Mouse (Mus musculus) kidney, adult 2 months (tissue): ENCODE measurements around the gene Pitpnm1. TPM values are rescaled to one million over a fixed set of nuclear protein-coding genes. Genes with fewer than 3 reads are reported as not detected.

Source experiments
- DNase-seq: peaks from one replicate; pipeline ENCODE4 v3.0.0; 2021
- H3K27ac ChIP-seq: fragments of 200-500 bp; 2 replicates; pipeline ENCODE4 v1.5.1; 2012; ENCODE audit warnings: low read depth, low read length, control low read depth, inconsistent platforms; ENCODE audit not compliant: insufficient read depth
- H3K27me3 ChIP-seq: fragments of 200-500 bp; replicated peaks from 2 replicates; pipeline ENCODE4 v1.6.1; 2012; ENCODE audit warnings: mild to moderate bottlenecking, moderate library complexity, low read length, inconsistent platforms; ENCODE audit not compliant: control insufficient read depth, insufficient read depth
- H3K36me3 ChIP-seq: fragments of 200-500 bp; 2 replicates; pipeline ENCODE4 v1.6.1; 2012; ENCODE audit warnings: mild to moderate bottlenecking, moderate library complexity, low read length, inconsistent platforms; ENCODE audit not compliant: control insufficient read depth, insufficient read depth
- H3K4me1 ChIP-seq: fragments of 200-500 bp; 2 replicates; pipeline ENCODE4 v1.6.1; 2011; ENCODE audit warnings: low read length; ENCODE audit not compliant: control insufficient read depth, insufficient read depth
- H3K4me3 ChIP-seq: fragments of 200-500 bp; 2 replicates; pipeline ENCODE4 v1.5.1; 2011; ENCODE audit warnings: mild to moderate bottlenecking, low read depth, low read length, control low read depth; ENCODE audit not compliant: insufficient read depth
- CTCF ChIP-seq: fragments of 200-500 bp; conservative IDR thresholded peaks from 2 replicates; pipeline ENCODE4 v1.5.1; 2011; ENCODE audit warnings: low read depth, mild to moderate bottlenecking, control low read depth, low read length, moderate library complexity, mixed read lengths; ENCODE audit not compliant: insufficient read depth, insufficient read length
- POLR2A ChIP-seq: fragments of 200-500 bp; IDR thresholded peaks from one replicate; pipeline ENCODE4 v1.6.1; 2011; ENCODE audit warnings: low read depth, low read length, control low read depth
- WGBS: fragments of 180-500 bp; shearing (Covaris S2); methylation state at CpG from one replicate; pipeline ENCODE4 v1.1.7; 2018; 5-methylcytosine and 5-hydroxymethylcytosine counted together
- polyA plus RNA-seq: library from polyadenylated mRNA; depleted of rRNA; stranded (reverse); fragments of >200 nt; gene quantifications from 2 replicates; pipeline ENCODE4 v1.2.3, GENCODE M21; 2012

Gene Pitpnm1
- polyA plus RNA-seq, 1 experiment = 46.3 TPM

DNA sequence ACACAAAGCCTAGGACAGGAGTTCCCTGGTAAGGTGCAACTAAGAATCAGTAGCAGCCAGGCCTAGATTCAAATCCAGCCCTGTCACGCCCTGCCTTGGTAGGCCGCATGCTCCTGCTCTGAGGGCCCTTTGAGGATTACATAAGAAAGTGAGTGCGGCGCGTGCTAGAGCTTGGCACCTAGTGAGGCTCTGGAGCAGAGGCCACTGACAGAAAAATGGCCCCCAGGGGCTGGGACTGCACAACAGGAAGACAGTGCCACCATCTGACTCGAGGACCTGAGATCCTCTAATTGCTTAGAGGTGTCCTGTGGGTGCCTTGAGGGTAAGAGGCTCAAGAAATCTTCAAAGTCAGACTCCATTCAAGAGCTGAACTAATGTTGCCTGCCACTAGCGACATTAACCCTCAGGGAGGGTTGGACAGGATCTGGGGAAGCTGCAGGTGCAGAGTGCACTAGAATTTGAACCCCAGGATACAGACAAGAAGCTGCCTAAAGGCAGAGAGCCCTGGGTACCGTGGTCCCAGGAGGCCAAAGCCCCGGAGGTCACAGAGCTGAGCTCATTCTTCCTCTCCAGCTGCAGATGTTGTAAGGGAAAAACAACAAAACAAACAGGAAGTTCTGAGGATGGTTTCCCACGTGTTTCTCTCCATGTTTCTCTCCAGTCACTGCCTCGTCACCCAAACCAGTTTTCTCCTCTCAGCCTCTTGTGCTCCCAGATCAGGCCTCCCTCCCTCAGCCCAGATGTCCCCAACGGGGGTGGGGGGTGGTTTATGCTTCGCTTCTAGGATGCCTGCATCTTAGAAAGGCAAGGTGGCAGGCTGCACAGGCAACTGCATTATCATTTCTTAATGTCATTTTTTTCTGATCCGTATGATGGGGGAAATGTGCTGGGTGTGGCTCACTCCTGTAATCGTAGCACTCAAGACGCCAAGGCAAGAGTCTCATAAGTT lies 45.0 kb downstream of the Pitpnm1 start:
- Histone ChIP-seq H3K36me3 (no peaks in the 10 kb centered on the region), H3K4me1 (peaks cover 13% of the 10 kb centered on the region), H3K27ac (no peak overlapping the region), H3K4me3 (no peak overlapping the region), H3K27me3 (no peaks in the 10 kb centered on the region)
- WGBS = 73% methylated on average over 16 of the region's 16 CpGs
- peak; percentile 42 for DNase-seq
- no peak for TF ChIP-seq CTCF
- no peak for TF ChIP-seq POLR2A

DNA sequence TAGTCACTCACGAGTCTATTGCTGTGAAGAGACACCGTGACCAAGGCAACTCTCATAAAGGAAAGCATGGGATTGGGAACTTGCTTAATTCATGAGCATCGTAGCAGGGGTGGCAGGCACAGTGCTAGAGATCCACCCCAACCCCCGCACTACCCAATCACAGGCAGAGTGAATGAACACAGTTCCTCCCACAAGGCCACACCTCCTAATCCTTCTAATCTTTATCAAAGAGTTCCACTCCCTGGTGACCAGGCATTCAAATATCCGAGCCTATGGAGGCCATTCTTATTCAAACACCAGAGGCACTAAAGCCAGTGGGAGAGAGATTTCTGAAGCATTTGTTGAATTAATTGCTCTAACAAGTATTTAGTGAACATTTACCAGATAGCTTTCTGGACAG lies 46.1 kb downstream of the Pitpnm1 start:
- no peak for DNase-seq
- Histone ChIP-seq H3K27ac (no peak overlapping the region), H3K4me3 (no peak overlapping the region), H3K36me3 (no peaks in the 10 kb centered on the region), H3K4me1 (peaks cover 15% of the 10 kb centered on the region), H3K27me3 (no peaks in the 10 kb centered on the region)
- TF ChIP-seq CTCF = no peak
- no peak for TF ChIP-seq POLR2A
- WGBS = 97% methylated on average over 5 of the region's 5 CpGs

DNA sequence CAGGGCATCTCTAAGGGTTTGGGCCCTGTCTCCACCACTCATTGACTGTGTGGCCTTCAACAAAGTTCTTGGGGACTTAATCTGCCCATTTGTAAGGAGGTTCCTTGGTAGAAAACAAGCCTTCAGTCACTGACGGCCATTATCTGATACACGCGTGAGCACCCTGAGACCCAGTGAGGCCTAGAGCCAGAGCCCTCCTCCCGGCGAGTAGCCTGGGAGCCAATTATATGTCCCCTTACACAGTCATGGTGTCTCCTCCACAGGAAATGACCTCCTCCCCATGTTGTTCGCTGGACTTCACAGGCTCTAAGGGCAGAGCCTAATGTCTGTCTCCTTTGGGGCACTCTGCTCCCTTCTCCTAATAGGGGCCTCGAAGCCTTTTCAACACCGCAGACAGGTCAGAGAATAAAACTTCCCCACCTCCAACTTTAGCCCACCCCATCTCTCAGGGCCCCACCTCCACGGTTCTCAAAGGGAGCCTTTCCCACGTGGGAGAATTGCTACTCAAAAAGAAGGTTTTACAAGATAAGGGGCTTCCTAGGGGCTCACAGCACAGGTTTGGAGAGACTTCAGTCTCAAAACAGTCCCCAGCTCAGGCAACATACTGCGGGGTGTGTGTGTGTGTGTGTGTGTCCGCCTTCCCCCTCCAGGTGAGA lies 46.7 kb downstream of the Pitpnm1 start:
- H3K4me1 ChIP-seq = peaks cover 15% of the 10 kb centered on the region
- no peaks in the 10 kb centered on the region for H3K36me3 ChIP-seq
- H3K4me3 ChIP-seq = no peak overlapping the region
- WGBS = 81% methylated on average over 12 of the region's 12 CpGs
- TF ChIP-seq POLR2A = no peak
- no peak for TF ChIP-seq CTCF
- DNase-seq = no peak
- no peaks in the 10 kb centered on the region for H3K27me3 ChIP-seq
- no peak overlapping the region for H3K27ac ChIP-seq

DNA sequence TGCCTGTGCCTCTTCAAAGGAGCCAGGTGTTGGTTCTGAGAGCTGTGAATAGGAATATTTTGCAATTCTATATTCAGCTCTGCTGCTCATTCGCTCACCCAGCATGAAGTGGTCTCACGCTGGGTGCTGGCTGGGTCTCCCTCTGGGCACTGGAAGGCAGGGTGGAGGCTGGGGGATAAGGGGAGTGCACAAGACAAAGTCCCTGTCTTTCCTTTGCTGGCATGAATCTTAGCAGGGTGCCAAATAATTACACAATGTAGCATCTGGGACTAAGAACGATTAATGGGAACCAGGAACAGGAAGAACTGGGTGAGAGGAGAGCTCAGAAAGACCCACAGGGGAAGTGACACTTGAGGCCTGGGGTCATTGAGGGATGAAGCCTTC lies 47.2 kb downstream of the Pitpnm1 start:
- no peaks in the 10 kb centered on the region for H3K27me3 ChIP-seq
- H3K4me1 ChIP-seq = peaks cover 15% of the 10 kb centered on the region
- no peak overlapping the region for H3K27ac ChIP-seq
- DNase-seq = peak; percentile 25
- H3K36me3 ChIP-seq = no peaks in the 10 kb centered on the region
- no peak overlapping the region for H3K4me3 ChIP-seq
- TF ChIP-seq POLR2A (no peak), CTCF (no peak)
- 72% methylated on average over 3 of the region's 3 CpGs for WGBS

DNA sequence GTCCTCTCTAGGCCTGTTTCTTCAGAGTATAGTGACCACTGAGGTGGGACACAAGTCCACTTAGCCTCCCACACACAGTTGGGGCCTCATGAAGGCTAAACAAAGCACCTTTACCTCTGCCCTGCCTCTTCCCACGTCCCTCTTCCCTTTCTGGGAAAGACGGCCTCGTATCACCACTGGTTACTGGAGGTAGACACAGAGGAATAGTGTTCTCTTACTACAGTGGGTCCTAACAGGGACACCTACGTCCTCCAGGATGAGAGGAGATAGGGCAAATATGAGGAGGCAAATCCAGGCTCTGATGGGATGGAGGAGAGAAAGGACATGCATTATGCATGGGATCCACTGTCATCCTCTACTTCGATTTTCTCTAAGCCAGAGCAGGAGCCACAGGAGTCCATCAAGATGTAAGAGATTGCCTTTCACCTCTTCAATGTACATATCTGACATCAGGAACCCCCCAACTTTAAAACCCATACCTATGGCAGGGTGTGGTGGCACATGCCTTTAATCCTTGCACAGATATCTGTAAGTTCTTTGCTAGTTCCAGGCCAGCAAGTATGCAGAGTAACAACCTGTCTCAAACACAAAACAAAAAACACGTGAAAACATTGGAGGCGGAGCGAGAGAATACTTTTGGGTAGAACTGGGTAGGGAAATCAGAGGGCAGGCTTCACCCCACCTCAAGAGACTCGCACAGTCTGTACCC lies 48.1 kb downstream of the Pitpnm1 start:
- Histone ChIP-seq H3K4me1 (peaks cover 15% of the 10 kb centered on the region), H3K36me3 (no peaks in the 10 kb centered on the region), H3K27me3 (no peaks in the 10 kb centered on the region), H3K27ac (peak overlapping the region; percentile 57), H3K4me3 (peak overlapping the region; percentile 95; the same call in 1 of the 2 replicates)
- TF ChIP-seq POLR2A (no peak), CTCF (no peak)
- 44% methylated on average over 9 of the region's 9 CpGs for WGBS
- DNase-seq = no peak

DNA sequence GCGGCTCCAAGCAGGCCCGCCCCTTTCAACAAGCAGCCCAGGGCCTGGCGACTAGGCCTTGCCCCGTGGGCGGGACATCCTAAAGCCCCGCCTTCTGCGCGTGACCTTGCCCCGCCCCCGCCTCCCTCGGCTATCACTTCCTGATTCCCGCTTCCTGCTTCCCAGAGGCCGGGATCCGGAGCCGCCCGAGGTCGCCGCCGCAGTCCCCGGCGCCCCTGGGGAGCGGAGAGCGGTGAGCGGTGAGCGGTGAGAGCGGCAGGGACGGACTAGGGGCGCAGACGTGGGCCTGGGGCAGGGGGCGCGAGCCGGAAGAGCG lies 48.7 kb downstream of the Pitpnm1 start, which contains the start of gene Coro1b:
Gene Coro1b (plus strand): TSS at position 129 of the 316 bp plus-strand sequence.
- DNase-seq = peak; percentile 98
- no peaks in the 10 kb centered on the region for H3K36me3 ChIP-seq
- TF ChIP-seq CTCF = no peak
- TF ChIP-seq POLR2A = peak; percentile 22
- peak within 1 kb of the TSS; percentile 95 for H3K4me3 ChIP-seq
- no peaks in the 10 kb centered on the region for H3K27me3 ChIP-seq
- 1% methylated on average over 32 of the region's 33 CpGs for WGBS
- H3K4me1 ChIP-seq = peaks cover 15% of the 10 kb centered on the region
- peak within 1 kb of the TSS; percentile 57 for H3K27ac ChIP-seq

DNA sequence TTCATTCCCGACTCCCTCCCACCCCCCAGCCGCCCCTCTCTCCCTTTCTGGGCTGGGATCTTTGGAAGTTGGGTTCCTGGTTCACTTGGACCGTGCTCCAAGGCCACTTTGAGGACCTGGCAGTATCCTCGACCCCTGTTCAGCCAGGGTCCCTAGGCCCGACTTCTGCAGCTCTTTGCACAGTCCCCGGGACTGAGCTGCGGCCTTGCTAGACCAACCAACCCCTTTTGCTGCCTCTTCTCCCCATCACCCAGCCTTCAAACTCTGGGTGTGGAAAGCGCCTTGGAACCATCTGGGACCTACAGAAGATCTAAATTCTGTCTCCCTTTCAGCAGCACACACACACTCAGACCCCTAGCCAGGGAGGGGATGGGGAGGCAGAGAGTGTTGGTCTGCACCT lies 49.0 kb downstream of the Pitpnm1 start:
- Histone ChIP-seq H3K27ac (peak overlapping the region; percentile 47; the same call in 1 of the 2 replicates), H3K27me3 (no peaks in the 10 kb centered on the region), H3K4me1 (peaks cover 15% of the 10 kb centered on the region), H3K36me3 (no peaks in the 10 kb centered on the region), H3K4me3 (peak overlapping the region; percentile 95)
- DNase-seq = no peak
- 0% methylated on average over 8 of the region's 8 CpGs for WGBS
- TF ChIP-seq POLR2A (no peak), CTCF (no peak)
